Mouse (Mus musculus): ENCODE data around the gene Irgm2.

Irgm2 gene

DNA sequence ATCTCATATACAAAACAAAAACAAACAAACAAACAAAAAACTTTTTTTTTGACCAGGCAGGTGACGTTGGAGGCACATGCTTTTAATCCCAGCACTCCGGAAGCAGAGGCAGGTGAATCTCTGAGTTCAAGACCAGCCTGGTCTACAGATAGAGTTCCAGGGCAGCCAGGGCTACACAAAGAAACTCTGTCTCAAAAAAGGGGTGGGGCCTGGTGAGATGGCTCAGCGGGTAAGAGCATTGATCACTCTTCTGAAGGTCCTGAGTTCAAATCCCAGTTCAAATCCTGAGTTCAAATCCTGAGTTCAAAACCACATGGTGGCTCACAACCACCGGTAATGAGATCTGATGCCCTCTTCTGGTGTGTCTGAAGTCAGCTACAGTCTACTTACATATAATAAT lies 62.4 kb downstream of the Irgm2 start:
- DNase-seq (ENCODE audit: low spot score) = no peak

DNA sequence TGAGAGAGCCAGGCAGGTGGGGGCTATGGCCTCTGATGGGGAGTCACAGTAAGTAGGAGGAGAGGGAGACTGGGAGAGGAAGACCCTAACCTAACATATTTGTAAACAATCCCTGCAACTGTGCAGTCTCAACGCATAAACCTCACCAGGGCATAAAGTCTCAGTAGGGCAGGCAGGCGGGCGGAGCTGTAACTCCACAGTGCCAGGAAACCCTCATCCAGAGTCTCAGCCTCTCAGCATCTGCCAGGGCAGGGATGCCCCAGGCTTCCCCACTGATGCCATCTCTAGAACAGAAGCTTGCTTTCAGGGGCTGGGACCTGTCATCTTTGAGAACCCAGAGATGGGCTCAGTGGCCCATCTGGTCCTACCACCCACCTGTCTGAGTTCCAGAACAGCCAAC lies 62.9 kb downstream of the Irgm2 start:
- DNase-seq (ENCODE audit: low spot score) = no peak

DNA sequence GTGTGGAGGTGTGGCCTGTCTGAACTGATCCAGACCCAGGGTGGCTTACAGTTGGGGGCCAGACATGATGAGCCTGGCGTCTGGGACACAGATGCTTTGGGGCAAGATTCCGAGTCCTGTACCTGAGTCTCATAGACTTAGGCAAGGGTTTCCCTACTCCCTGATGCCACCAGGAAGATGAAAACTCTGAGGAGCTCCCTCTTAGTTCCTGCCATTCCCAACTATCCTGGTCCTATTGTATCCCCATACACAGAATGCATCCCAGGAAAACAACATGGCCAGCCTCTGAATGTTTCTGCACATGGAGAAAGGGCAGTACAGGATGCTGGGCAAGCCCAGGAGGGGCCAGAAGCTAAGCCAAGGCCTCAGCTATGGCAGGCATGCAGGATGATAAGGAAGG lies 64.1 kb downstream of the Irgm2 start:
- DNase-seq (ENCODE audit: low spot score) = no peak

DNA sequence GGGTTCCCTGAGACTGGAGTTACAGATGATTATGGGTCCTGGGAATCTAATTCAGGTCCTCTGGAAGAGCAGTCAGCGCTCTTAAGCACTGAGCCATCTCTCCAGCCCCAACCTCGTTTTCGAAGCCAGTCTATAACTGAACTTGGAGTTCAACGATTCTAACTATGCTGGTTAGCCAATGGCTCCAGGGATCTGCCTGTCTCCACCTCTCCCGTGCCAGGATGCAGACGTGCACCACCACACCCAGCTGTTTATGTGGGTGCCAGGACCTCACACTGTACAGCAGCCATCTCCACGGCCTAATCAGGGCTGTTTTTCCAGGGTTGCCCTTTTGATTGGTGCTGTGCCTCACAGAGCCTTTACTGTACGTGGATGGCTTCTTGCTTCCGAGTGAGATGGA lies 65.1 kb downstream of the Irgm2 start:
- no peak for DNase-seq (ENCODE audit: low spot score)

DNA sequence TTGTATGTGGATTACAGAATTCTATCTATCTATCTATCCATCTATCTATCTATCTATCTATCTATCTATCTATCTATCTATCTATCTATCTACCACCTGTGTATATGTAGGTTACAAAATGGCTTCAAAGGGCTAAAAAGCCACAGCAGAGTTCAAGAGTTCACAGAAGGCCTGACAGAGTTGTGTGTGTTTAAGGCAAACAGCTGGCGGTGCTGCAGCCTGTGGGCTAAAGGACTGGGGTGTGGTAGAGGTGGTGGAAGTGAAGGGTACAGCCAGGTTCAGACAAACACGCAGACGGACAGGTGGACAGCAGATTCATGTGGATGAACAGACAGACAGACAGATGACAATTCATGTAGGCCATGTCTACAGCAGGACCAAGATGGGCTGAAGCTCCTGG lies 68.9 kb downstream of the Irgm2 start:
- DNase-seq (ENCODE audit: low spot score) = no peak
